Mouse (Mus musculus): ENCODE results near the gene Zcchc4.

The Zcchc4 gene

GRCm38 (mm10) chr5:52794109-52794508 is 18.9 kb downstream of the Zcchc4 start:
- DNase-seq (ENCODE audit: low spot score), result no peak

- no peak for DNase-seq (ENCODE audit: low spot score)
These were observed 24.2 kb downstream of the Zcchc4 start for GRCm38 (mm10) chr5:52799274-52799985.

GRCm38 (mm10) chr5:52805801-52806200 is 30.6 kb downstream of the Zcchc4 start:
- DNase-seq (ENCODE audit: low spot score), result no peak

- DNase-seq (ENCODE audit: low spot score), result no peak
These were observed 31.1 kb downstream of the Zcchc4 start for GRCm38 (mm10) chr5:52806349-52806748.

GRCm38 (mm10) chr5:52807030-52807429 is 31.8 kb downstream of the Zcchc4 start:
- no peak for DNase-seq (ENCODE audit: low spot score)

GRCm38 (mm10) chr5:52810446-52810845 is 35.2 kb downstream of the Zcchc4 start:
- no peak for DNase-seq (ENCODE audit: low spot score)

GRCm38 (mm10) chr5:52811056-52811455 is 35.8 kb downstream of the Zcchc4 start:
- DNase-seq (ENCODE audit: low spot score), result no peak

GRCm38 (mm10) chr5:52812456-52812855 is 37.2 kb downstream of the Zcchc4 start:
- no peak for DNase-seq (ENCODE audit: low spot score)

- DNase-seq (ENCODE audit: low spot score), result no peak
These were observed 38.1 kb downstream of the Zcchc4 start for GRCm38 (mm10) chr5:52813312-52813711.

GRCm38 (mm10) chr5:52818676-52819075 is 43.5 kb downstream of the Zcchc4 start:
- DNase-seq (ENCODE audit: low spot score), result no peak

- peak; percentile 75 for DNase-seq (ENCODE audit: low spot score)
These were observed 46.5 kb downstream of the Zcchc4 start for GRCm38 (mm10) chr5:52821691-52822090.

GRCm38 (mm10) chr5:52827923-52828322 is 52.7 kb downstream of the Zcchc4 start:
- DNase-seq (ENCODE audit: low spot score), result no peak

GRCm38 (mm10) chr5:52833005-52833404 is 57.8 kb downstream of the Zcchc4 start:
- no peak for DNase-seq (ENCODE audit: low spot score)

- peak; percentile 100 for DNase-seq (ENCODE audit: low spot score)
These were observed 58.6 kb downstream of the Zcchc4 start, which contains the start of gene Anapc4 for GRCm38 (mm10) chr5:52833761-52834274. Anapc4 (plus strand) TSS chr5:52834012.

- DNase-seq (ENCODE audit: low spot score), result no peak
These were observed 59.2 kb downstream of the Zcchc4 start for GRCm38 (mm10) chr5:52834386-52834785.

GRCm38 (mm10) chr5:52844319-52844718 is 69.1 kb downstream of the Zcchc4 start:
- DNase-seq (ENCODE audit: low spot score), result no peak

- no peak for DNase-seq (ENCODE audit: low spot score)
These were observed 80.5 kb downstream of the Zcchc4 start for GRCm38 (mm10) chr5:52855727-52856126.

- no peak for DNase-seq (ENCODE audit: low spot score)
These were observed 89.2 kb downstream of the Zcchc4 start for GRCm38 (mm10) chr5:52864446-52864845.

GRCm38 (mm10) chr5:52865825-52866224 is 90.6 kb downstream of the Zcchc4 start:
- DNase-seq (ENCODE audit: low spot score), result no peak

GRCm38 (mm10) chr5:52866361-52867155 is 91.3 kb downstream of the Zcchc4 start:
- no peak for DNase-seq (ENCODE audit: low spot score)

GRCm38 (mm10) chr5:52868918-52869703 is 93.9 kb downstream of the Zcchc4 start:
- no peak for DNase-seq (ENCODE audit: low spot score)

- DNase-seq (ENCODE audit: low spot score), result no peak
These were observed 96.3 kb downstream of the Zcchc4 start for GRCm38 (mm10) chr5:52871461-52871860.

All from retina, embryonic 14.5 days (tissue).